Mouse (Mus musculus): ENCODE data around the gene Prr5. TPM values are rescaled to one million over a fixed set of nuclear protein-coding genes. Genes with fewer than 3 reads are reported as not detected.
A peak's percentile ranks its signal among the peaks of the same experiment; 100 is the strongest.
"Not testable (repeated sequence)": the region's sequence is repeated elsewhere in the genome, so short reads cannot be mapped to it uniquely, and the experiment has no call there.

The Prr5 gene
- polyA plus RNA-seq, 1 experiment from 2014 or later, result 34.8 TPM

DNA sequence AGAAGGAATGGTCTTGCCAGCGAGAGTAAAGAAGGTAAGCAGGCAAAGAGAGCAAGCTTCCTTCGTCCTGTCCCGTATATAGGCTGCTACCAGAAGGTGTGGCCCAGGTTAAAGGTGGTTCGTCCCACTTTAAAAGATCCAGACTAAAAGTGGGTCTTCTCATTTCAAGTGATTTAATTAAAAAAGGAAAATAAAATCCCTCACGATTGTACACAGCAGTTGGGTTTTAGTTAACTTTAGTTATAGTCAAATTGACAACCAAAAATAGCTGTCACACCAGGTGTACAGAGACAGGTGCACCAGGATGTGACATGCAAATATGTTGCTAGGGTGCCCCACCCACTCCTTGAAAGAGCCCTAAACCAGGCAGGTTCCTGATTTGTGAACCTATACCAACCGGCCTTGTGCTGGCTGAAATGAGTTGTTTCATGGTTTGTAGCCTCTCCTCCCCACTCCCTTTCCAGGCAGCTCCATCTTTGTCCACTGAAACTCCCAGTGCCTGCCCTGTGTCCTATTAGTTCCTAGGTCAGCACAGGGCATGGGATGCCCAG, 36.0 kb downstream of the Prr5 start:
- no peak overlapping the region for H3K4me2 ChIP-seq (replicated peaks; ENCODE audit: low read depth, low read length)
- 78% methylated on average over 6 of the region's 6 CpGs for WGBS
- no peak for ATAC-seq (ENCODE audit: low FRiP score, low TSS enrichment)
- H3K4me1 ChIP-seq (ENCODE audit: control insufficient read depth, insufficient read depth, low read length), result no peaks in the 10 kb centered on the region
- peaks cover 22% of the 10 kb centered on the region for H3K36me3 ChIP-seq (ENCODE audit: control insufficient read depth, insufficient read depth, low read length)
- no peaks in the 10 kb centered on the region for H3K9me3 ChIP-seq (ENCODE audit: control insufficient read depth, low read length)
- no peak overlapping the region for H3K9ac ChIP-seq (ENCODE audit: low read depth, low read length)
- H3K4me3 ChIP-seq (ENCODE audit: low read length), result no peak overlapping the region
- H3K27ac ChIP-seq (ENCODE audit: low read depth, low read length), result no peak overlapping the region
- H3K27me3 ChIP-seq (ENCODE audit: control insufficient read depth, insufficient read depth, low read length), result no peaks in the 10 kb centered on the region

DNA sequence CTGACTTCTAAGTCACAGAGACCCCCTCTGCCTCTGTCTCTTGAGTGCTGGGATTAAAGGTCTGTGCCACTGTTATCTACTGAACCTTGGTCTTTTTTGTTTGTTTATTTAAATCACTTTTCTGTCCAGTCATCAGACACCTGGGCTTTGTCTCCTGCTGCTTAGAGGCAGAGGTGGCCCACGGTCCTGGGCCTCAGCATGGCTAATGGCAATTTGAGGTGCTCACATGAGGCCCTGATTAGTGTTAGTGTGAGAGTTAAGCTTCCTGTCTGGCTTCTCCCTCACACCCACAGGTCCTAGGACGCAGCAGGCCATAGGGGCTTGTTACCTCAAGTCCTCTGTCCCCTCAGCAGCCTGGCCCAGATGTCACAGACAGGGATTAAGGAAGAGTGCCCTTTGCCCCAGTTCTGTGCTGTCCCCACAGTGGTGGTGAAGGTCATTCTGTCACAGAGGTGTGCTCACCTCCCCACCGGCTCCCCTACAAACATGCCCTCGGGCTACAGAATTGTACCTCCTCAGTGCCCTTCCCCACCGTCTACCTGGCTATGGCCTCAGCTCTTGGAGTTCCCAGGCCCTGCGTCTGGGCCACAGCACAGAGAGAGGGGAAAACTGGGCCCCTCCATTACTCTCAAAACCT, 37.7 kb downstream of the Prr5 start:
- no peak for ATAC-seq (ENCODE audit: low FRiP score, low TSS enrichment)
- H3K9ac ChIP-seq (ENCODE audit: low read depth, low read length), result no peak overlapping the region
- no peak overlapping the region for H3K4me3 ChIP-seq (ENCODE audit: low read length)
- H3K27ac ChIP-seq (ENCODE audit: low read depth, low read length), result no peak overlapping the region
- no peaks in the 10 kb centered on the region for H3K4me1 ChIP-seq (ENCODE audit: control insufficient read depth, insufficient read depth, low read length)
- no peaks in the 10 kb centered on the region for H3K27me3 ChIP-seq (ENCODE audit: control insufficient read depth, insufficient read depth, low read length)
- WGBS, result 64% methylated on average over 6 of the region's 6 CpGs
- H3K4me2 ChIP-seq (replicated peaks; ENCODE audit: low read depth, low read length), result no peak overlapping the region
- H3K36me3 ChIP-seq (ENCODE audit: control insufficient read depth, insufficient read depth, low read length), result peaks cover 12% of the 10 kb centered on the region; the same call in 1 of the 2 replicates
- no peaks in the 10 kb centered on the region for H3K9me3 ChIP-seq (ENCODE audit: control insufficient read depth, low read length)

DNA sequence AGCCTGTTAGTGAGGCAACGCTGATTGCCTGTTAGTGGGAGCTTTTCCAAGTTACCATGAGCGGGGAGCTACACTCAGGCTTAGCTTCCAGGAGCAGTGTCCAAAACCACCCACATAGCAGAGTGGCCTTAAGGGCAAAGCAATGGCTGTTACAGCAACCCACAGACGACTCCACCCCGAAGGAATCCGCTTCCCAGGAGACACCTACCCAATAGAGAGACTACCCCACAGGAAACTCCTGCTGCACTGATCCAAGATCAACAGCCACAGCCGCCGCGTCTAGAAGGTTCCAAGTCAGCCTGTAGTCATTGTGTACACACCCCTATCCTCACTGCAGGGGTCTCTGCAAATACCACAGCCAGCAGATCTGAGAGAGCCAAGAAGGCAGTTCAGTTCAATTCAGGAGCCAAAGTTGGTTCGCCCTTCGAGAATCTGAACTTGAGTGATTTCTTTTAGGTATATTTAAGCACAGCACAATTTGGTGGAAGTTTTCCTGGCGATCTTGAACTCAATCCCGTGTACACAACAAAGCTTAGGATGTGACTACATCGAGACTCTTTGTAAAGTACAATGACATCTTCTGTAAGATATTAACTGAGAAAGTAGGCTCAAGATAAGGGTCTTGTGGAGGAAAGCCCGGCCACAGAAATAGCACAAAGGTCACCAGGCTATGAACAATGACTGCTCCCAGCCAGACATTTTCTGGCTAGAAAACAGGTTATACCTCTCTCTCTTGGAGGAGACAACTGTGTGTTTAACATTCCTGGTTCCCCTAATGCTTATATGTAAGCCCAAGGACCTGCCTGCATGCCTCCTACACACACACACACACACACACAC, 43.4 kb downstream of the Prr5 start:
- no peaks in the 10 kb centered on the region for H3K9me3 ChIP-seq (ENCODE audit: control insufficient read depth, low read length)
- H3K4me3 ChIP-seq (ENCODE audit: low read length), result no peak overlapping the region
- no peaks in the 10 kb centered on the region; the same call in 1 of the 2 replicates for H3K4me1 ChIP-seq (ENCODE audit: control insufficient read depth, insufficient read depth, low read length)
- 61% methylated on average over 14 of the region's 14 CpGs for WGBS
- no peaks in the 10 kb centered on the region for H3K27me3 ChIP-seq (ENCODE audit: control insufficient read depth, insufficient read depth, low read length)
- ATAC-seq (ENCODE audit: low FRiP score, low TSS enrichment), result no peak
- H3K9ac ChIP-seq (ENCODE audit: low read depth, low read length), result no peak overlapping the region
- H3K27ac ChIP-seq (ENCODE audit: low read depth, low read length), result peak overlapping the region; percentile 10; the same call in 1 of the 2 replicates
- H3K4me2 ChIP-seq (replicated peaks; ENCODE audit: low read depth, low read length), result no peak overlapping the region
- H3K36me3 ChIP-seq (ENCODE audit: control insufficient read depth, insufficient read depth, low read length), result no peaks in the 10 kb centered on the region

DNA sequence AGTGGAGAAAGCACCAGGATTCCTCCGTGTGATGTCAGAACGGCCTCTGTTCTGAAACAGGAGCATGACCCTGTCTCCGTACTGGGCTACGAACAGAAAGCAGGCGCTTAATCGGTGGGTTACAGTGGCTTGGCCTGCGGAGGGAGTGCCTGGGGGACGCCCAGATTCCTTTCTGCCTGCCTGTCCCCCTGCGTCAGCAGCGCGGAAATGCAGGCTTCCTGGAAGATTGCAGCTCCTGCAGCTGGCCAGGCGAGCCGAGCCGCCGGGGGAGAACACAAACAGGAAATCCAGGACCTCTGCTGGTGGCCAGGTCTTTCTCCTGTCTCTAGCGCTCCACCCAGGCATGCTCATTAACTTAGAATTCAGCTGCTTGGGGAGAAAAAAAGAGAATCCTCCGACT, 45.3 kb downstream of the Prr5 start:
- no peaks in the 10 kb centered on the region for H3K9me3 ChIP-seq (ENCODE audit: control insufficient read depth, low read length)
- H3K4me3 ChIP-seq (ENCODE audit: low read length), result peak overlapping the region; percentile 11; the same call in 1 of the 2 replicates
- peak overlapping the region; percentile 74 for H3K27ac ChIP-seq (ENCODE audit: low read depth, low read length)
- no peak overlapping the region; the same call in 1 of the 2 replicates for H3K9ac ChIP-seq (ENCODE audit: low read depth, low read length)
- peak; percentile 77; the same call in 1 of the 2 replicates for ATAC-seq (ENCODE audit: low FRiP score, low TSS enrichment)
- no peaks in the 10 kb centered on the region for H3K36me3 ChIP-seq (ENCODE audit: control insufficient read depth, insufficient read depth, low read length)
- under 1% methylated on average over 17 of the region's 17 CpGs for WGBS
- peak overlapping the region; percentile 15 for H3K4me2 ChIP-seq (replicated peaks; ENCODE audit: low read depth, low read length)
- H3K27me3 ChIP-seq (ENCODE audit: control insufficient read depth, insufficient read depth, low read length), result no peaks in the 10 kb centered on the region
- H3K4me1 ChIP-seq (ENCODE audit: control insufficient read depth, insufficient read depth, low read length), result peaks cover 5% of the 10 kb centered on the region; the same call in 1 of the 2 replicates

DNA sequence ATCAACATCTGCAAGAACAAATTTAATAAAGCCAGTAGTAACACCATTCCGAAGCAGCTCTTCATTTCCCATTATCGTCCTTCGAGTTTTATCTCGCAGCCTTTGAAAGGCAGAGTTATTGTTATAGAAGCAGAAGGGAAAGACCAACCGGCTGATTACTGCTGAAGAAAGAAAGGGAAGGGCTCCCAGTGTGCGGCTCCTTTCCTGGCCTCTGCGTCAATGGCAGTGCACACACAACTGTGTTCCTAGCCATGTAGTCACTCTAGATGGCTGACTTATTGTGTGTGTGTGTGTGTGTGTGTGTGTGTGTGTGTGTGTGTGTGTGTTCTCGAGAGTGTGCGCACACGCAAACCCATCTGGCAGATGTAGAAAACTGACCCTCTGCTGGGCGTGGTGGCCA, 45.7 kb downstream of the Prr5 start:
- WGBS, result 44% methylated on average over 11 of the region's 11 CpGs
- no peaks in the 10 kb centered on the region for H3K9me3 ChIP-seq (ENCODE audit: control insufficient read depth, low read length)
- H3K9ac ChIP-seq (ENCODE audit: low read depth, low read length), result peak overlapping the region; percentile 20; the same call in 1 of the 2 replicates
- peak overlapping the region; percentile 11; the same call in 1 of the 2 replicates for H3K4me3 ChIP-seq (ENCODE audit: low read length)
- H3K27me3 ChIP-seq (ENCODE audit: control insufficient read depth, insufficient read depth, low read length), result 0 out of 2 replicates have a peak, but pooled peaks cover 2% of the 10 kb centered on the region
- no peak for ATAC-seq (ENCODE audit: low FRiP score, low TSS enrichment)
- peaks cover 9% of the 10 kb centered on the region; the same call in 1 of the 2 replicates for H3K4me1 ChIP-seq (ENCODE audit: control insufficient read depth, insufficient read depth, low read length)
- peak overlapping the region; percentile 74 for H3K27ac ChIP-seq (ENCODE audit: low read depth, low read length)
- peak overlapping the region; percentile 15 for H3K4me2 ChIP-seq (replicated peaks; ENCODE audit: low read depth, low read length)
- no peaks in the 10 kb centered on the region for H3K36me3 ChIP-seq (ENCODE audit: control insufficient read depth, insufficient read depth, low read length)

DNA sequence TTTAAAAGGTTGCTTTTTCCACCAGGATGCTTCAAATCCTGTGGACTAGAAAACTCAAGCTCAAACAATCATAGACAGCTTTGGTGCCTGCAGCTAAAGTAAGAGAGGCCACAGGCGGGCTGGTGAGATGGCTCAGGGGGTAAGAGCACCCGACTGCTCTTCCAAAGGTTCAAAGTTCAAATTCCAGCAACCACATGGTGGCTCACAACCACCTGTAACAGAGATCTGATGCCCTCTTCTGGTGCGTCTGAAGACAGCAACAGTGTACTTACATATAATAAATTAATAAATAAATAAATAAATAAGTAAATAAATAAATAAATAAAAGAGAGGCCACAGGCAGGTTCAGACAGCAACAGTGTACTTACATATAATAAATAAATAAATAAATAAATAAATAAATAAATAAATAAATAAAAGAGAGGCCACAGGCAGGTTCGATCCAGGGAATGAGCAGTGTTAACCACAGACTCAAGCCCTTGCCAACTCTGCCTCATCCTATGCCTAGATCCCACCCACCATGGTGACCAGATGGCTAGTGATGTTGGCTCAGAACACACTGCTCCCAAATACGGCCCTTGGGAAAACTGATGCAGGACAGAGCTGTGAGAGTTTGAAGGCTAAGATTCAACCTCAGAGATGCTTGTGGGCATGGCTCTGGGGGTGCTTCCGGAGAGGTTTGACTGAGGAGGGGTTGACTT, 48.3 kb downstream of the Prr5 start:
- H3K9me3 ChIP-seq (ENCODE audit: control insufficient read depth, low read length); H3K27me3 ChIP-seq (ENCODE audit: control insufficient read depth, insufficient read depth, low read length); ATAC-seq (ENCODE audit: low FRiP score, low TSS enrichment); H3K4me2 ChIP-seq (replicated peaks; ENCODE audit: low read depth, low read length); H3K36me3 ChIP-seq (ENCODE audit: control insufficient read depth, insufficient read depth, low read length); H3K9ac ChIP-seq (ENCODE audit: low read depth, low read length); H3K4me3 ChIP-seq (ENCODE audit: low read length); H3K27ac ChIP-seq (ENCODE audit: low read depth, low read length): not testable (repeated sequence)
- 68% methylated on average over 6 of the region's 6 CpGs for WGBS
- peaks cover 18% of the 10 kb centered on the region for H3K4me1 ChIP-seq (ENCODE audit: control insufficient read depth, insufficient read depth, low read length)

DNA sequence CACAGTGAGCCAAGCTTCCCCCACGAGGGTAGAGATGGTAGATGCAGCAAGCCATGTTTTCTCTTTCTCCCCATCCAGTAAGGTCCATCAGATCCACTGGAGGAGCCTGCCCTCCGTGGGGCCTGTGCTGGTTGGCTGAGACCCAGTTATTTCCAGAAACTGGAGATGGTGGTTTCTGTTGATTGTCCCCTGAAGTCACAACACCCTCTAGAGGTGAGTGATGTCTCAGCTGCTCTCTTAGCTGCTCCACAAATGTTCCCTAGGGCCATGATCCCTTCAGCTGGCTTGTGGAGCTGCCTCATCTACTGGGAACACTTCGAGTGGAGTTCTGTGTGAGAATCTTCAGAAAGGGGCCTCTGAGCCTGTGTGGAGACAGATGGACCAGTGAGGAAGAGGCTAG, 49.4 kb downstream of the Prr5 start:
- no peak overlapping the region for H3K27ac ChIP-seq (ENCODE audit: low read depth, low read length)
- H3K9ac ChIP-seq (ENCODE audit: low read depth, low read length), result no peak overlapping the region
- 0 out of 2 replicates have a peak, but pooled peaks cover 3% of the 10 kb centered on the region for H3K27me3 ChIP-seq (ENCODE audit: control insufficient read depth, insufficient read depth, low read length)
- H3K4me1 ChIP-seq (ENCODE audit: control insufficient read depth, insufficient read depth, low read length), result peaks cover 18% of the 10 kb centered on the region
- ATAC-seq (ENCODE audit: low FRiP score, low TSS enrichment), result no peak
- no peaks in the 10 kb centered on the region for H3K9me3 ChIP-seq (ENCODE audit: control insufficient read depth, low read length)
- no peak overlapping the region for H3K4me3 ChIP-seq (ENCODE audit: low read length)
- H3K36me3 ChIP-seq (ENCODE audit: control insufficient read depth, insufficient read depth, low read length), result no peaks in the 10 kb centered on the region
- H3K4me2 ChIP-seq (replicated peaks; ENCODE audit: low read depth, low read length), result no peak overlapping the region
- 53% methylated on average over 3 of the region's 3 CpGs for WGBS

DNA sequence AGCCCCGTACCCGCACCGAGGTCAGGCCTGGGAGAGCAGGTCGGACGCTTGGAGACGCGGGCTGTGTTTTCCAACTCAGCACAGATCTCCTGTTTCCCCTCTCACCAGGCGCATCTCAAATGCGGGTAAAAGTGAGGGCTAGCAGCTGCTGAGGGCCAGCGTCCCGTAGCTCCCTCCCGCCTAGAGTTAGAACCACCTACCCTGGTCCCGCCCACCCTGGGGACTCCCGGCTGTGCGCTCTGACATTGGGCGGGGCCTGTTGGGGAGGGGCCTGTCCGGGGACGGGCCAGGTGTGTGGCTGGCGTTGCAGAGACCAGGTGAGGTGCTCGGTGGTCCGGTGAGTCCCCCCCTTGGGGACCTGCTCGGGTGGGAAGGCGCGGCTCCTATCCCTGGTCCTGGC, 50.4 kb downstream of the Prr5 start, which contains the start of gene Arhgap8:
TSS of gene Arhgap8 (plus strand) at position 262 of the 400 bp plus-strand sequence.
- WGBS, result 1% methylated on average over 18 of the region's 24 CpGs
- H3K4me3 ChIP-seq (ENCODE audit: low read length), result peak within 1 kb of the TSS; percentile 40
- peak; percentile 69 for ATAC-seq (ENCODE audit: low FRiP score, low TSS enrichment)
- peak within 1 kb of the TSS; percentile 37; the same call in 1 of the 2 replicates for H3K27ac ChIP-seq (ENCODE audit: low read depth, low read length)
- H3K36me3 ChIP-seq (ENCODE audit: control insufficient read depth, insufficient read depth, low read length), result no peaks in the 10 kb centered on the region
- 0 out of 2 replicates have a peak, but pooled peaks cover 3% of the 10 kb centered on the region for H3K27me3 ChIP-seq (ENCODE audit: control insufficient read depth, insufficient read depth, low read length)
- peak within 1 kb of the TSS; percentile 48 for H3K9ac ChIP-seq (ENCODE audit: low read depth, low read length)
- H3K4me1 ChIP-seq (ENCODE audit: control insufficient read depth, insufficient read depth, low read length), result peaks cover 18% of the 10 kb centered on the region
- H3K9me3 ChIP-seq (ENCODE audit: control insufficient read depth, low read length), result no peaks in the 10 kb centered on the region
- peak within 1 kb of the TSS; percentile 82 for H3K4me2 ChIP-seq (replicated peaks; ENCODE audit: low read depth, low read length)
